Mouse (Mus musculus) G1E (cell line): ENCODE data around the gene Astn2. TPM values are rescaled to one million over a fixed set of nuclear protein-coding genes. Genes with fewer than 3 reads are reported as not detected.

ENCODE experiments used
- ATAC-seq: 2 replicates; pipeline ENCODE4 v1.8.0; 2016; ENCODE audit warnings: mild to moderate bottlenecking; ENCODE audit not compliant: insufficient number of reproducible peaks, poor library complexity, low FRiP score, severe bottlenecking; ENCODE audit errors: extremely low read depth
- DNase-seq: peaks from one replicate; pipeline ENCODE4 v3.0.0; 2012; ENCODE audit warnings: low spot score
- H3K27me3 ChIP-seq: 2 replicates; pipeline ENCODE4 v1.6.1; 2012; ENCODE audit warnings: mild to moderate bottlenecking, low read length, inconsistent platforms; ENCODE audit not compliant: insufficient read depth
- H3K36me3 ChIP-seq: replicated peaks from 2 replicates; pipeline ENCODE3; 2012; ENCODE audit warnings: mild to moderate bottlenecking, inconsistent platforms
- H3K4me1 ChIP-seq: 2 replicates; pipeline ENCODE4 v1.6.1; 2012; ENCODE audit warnings: low read depth, low read length, inconsistent platforms, mixed read lengths; ENCODE audit not compliant: insufficient read depth
- H3K4me3 ChIP-seq: 2 replicates; pipeline ENCODE4 v1.5.1; 2012; ENCODE audit warnings: low read depth, mild to moderate bottlenecking, inconsistent platforms, low read length, moderate library complexity, mixed read lengths
- H3K9me3 ChIP-seq: replicated peaks from 2 replicates; pipeline ENCODE4 v1.6.1; 2012; ENCODE audit warnings: inconsistent platforms
- CTCF ChIP-seq: IDR thresholded peaks from 2 replicates; pipeline ENCODE4 v1.5.1; 2012; ENCODE audit warnings: low read depth, low read length, inconsistent platforms, mixed read lengths
- GATA1 ChIP-seq: IDR thresholded peaks from 2 replicates; pipeline ENCODE4 v1.6.1; 2012; ENCODE audit warnings: borderline replicate concordance, low read length, inconsistent platforms, mixed read lengths
- GATA2 ChIP-seq: IDR thresholded peaks from 2 replicates; pipeline ENCODE4 v1.6.1; 2012; ENCODE audit warnings: low read depth, low read length, inconsistent platforms, borderline replicate concordance
- POLR2AphosphoS5 ChIP-seq: IDR thresholded peaks from 2 replicates; pipeline ENCODE4 v1.6.1; 2012; ENCODE audit warnings: low read depth, low read length, inconsistent platforms; ENCODE audit not compliant: insufficient replicate concordance
- TAL1 ChIP-seq: conservative IDR thresholded peaks from 2 replicates; pipeline ENCODE4 v1.6.1; 2012; ENCODE audit warnings: low read depth, low read length, inconsistent platforms, mixed read lengths
- polyA plus RNA-seq: library from polyadenylated mRNA; stranded (reverse); fragments of >175 nt; gene quantifications from 2 replicates; pipeline ENCODE4 v1.2.3, GENCODE M21; 2012
- total RNA-seq, 2 experiments: library from RNA; stranded (forward) in 1 of 2; stranded (reverse) in 1 of 2; fragments of 200-1000 nt in 1 of 2; fragments of >200 nt in 1 of 2; fragmentation: Nextera tagmentation in 1 of 2; gene quantifications; 2 replicates each; pipeline ENCODE4 v1.2.3; 2014 to 2017

Gene Astn2
- total and polyA plus RNA-seq, 3 experiments: not detected

DNA sequence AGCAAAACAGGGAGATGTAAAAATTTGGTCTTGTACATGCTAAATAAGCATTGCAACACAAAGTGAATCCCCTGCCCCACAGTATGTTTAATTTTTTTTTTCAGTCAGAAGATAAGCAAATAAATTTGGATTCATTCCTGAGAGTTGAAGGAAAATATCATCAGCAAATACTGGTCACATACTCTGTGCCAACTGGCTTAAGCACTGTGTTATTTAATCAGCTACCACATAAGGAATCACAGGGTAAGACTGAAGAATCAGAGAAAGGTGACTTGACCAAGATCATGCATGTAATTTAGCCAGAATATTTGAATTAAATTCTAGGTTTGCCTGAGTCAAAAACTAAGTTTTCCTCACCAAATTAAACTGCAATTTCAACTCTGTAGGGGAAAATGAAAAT lies 693.8 kb downstream of the Astn2 start:
- Histone ChIP-seq H3K9me3 (0 out of 2 replicates have a peak, but pooled peaks cover 2% of the 10 kb centered on the region), H3K4me1 (no peaks in the 10 kb centered on the region), H3K36me3 (no peaks in the 10 kb centered on the region), H3K27me3 (no peaks in the 10 kb centered on the region), H3K4me3 (no peak overlapping the region)
- ATAC-seq: no peak
- TF ChIP-seq GATA2 (no peak), POLR2AphosphoS5 (no peak), TAL1 (no peak), CTCF (no peak), GATA1 (no peak)
- DNase-seq: no peak

DNA sequence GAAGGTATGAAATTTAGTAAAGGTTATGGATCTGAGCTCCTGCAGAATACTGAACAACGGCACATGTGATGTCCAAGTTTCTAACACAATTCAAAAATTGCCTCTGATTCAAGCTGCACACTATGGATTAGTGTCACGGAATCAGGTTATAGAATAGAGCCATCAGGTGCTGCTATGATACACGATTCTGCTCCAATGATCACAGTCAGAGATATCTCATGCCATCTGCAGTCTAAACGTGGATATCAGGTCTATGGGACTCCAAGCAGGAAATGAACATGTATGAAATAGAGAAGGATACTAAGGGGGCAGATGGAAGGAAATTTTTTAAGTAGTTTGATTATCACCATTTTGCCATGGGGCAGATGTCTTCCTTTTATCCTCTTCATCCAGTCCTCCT lies 702.6 kb downstream of the Astn2 start:
- Histone ChIP-seq H3K27me3 (no peaks in the 10 kb centered on the region), H3K36me3 (no peaks in the 10 kb centered on the region), H3K9me3 (peaks cover 8% of the 10 kb centered on the region), H3K4me1 (no peaks in the 10 kb centered on the region), H3K4me3 (no peak overlapping the region)
- TF ChIP-seq POLR2AphosphoS5 (no peak), GATA2 (no peak), GATA1 (no peak), TAL1 (no peak)
- ATAC-seq (no peak), DNase-seq (no peak)

DNA sequence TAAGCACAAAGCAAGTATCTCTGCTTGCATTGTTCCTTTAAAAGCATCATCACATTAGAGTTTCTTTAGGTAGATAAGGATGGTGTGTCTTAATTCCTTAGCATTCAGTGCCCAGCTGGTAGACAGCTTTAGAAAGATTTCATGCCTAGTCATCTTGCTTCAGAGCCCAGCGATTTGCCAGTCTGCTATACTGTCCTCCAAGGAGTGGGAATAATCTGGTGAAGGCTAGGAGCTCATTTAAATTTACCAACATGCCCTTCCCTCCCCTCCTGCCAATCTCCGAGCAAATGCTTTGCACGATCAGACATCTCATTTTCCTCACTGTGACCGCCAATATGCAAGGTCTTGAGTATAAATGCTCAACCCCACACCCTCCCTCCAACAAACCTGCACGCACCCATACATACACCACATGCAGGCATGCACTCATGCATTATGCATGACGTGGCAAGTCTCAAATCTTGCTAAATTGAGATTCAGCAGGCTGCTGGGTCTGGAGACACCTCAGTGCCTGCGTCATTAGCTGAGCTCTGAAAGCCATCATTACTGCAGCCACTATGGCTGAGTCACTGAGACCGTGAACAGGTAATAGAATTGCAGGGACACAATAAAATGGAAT lies 704.6 kb downstream of the Astn2 start:
- H3K36me3 ChIP-seq: no peaks in the 10 kb centered on the region

DNA sequence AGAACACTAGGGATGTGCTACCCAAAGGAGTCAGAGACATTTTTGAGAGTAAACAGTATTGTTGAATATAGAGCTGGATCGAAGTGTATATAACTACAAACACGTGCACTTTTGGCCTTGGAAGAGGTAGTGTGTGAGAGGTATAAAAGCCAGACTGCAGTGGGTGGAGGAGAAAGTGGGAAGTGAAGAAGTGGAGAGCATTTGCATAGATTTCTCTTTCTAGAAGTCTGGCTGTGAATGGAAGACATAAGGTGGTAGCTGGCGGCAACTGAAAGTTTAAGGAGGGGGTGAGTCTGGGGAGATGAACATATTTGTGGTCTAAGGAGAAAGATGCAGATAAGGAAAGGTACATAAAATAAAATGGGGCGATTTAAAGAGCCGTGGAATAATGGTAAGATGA lies 709.2 kb downstream of the Astn2 start:
- Histone ChIP-seq H3K4me3 (no peak overlapping the region), H3K4me1 (no peaks in the 10 kb centered on the region), H3K27me3 (no peaks in the 10 kb centered on the region), H3K9me3 (peaks cover 12% of the 10 kb centered on the region), H3K36me3 (no peaks in the 10 kb centered on the region)
- TF ChIP-seq CTCF (no peak), POLR2AphosphoS5 (no peak), GATA1 (no peak), GATA2 (no peak)
- DNase-seq (no peak), ATAC-seq (no peak)

More for the DNA sequence above, 704.6 kb downstream of the Astn2 start:
- no peaks in the 10 kb centered on the region for H3K4me1 ChIP-seq
- no peak for TF ChIP-seq GATA1
- no peak for TF ChIP-seq CTCF
- no peak for TF ChIP-seq POLR2AphosphoS5
- no peak for TF ChIP-seq TAL1
- no peak for TF ChIP-seq GATA2
- H3K4me3 ChIP-seq: no peak overlapping the region
- no peaks in the 10 kb centered on the region for H3K27me3 ChIP-seq
- no peak for ATAC-seq
- H3K9me3 ChIP-seq: peaks cover 8% of the 10 kb centered on the region
- no peak for DNase-seq

DNA sequence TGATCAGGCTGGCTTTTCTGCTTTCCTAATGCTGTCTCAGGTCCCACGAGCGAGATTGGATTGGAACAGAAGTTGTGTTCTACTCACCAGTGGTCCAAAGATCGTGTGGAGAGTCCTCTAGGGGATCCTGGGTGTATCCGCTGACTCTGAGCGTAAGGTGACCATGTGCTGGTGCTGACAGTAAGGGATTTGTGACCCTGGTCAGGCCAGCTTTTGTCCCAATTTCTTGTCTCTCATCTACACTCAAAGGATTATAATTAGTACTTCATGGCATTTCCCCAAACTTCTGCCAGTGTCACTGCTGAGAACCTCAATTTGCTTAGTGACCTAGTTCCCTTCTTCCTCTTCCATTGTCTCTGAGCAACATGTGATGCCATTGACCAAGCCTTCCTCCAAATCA lies 710.4 kb downstream of the Astn2 start:
- no peaks in the 10 kb centered on the region for H3K27me3 ChIP-seq
- H3K36me3 ChIP-seq: no peaks in the 10 kb centered on the region
- H3K9me3 ChIP-seq: peaks cover 7% of the 10 kb centered on the region
- no peaks in the 10 kb centered on the region for H3K4me1 ChIP-seq
- H3K4me3 ChIP-seq: no peak overlapping the region
- no peak for ATAC-seq
- DNase-seq: no peak
- TF ChIP-seq CTCF: no peak
- TF ChIP-seq GATA2: no peak
- TF ChIP-seq GATA1: no peak
- TF ChIP-seq TAL1: no peak
- no peak for TF ChIP-seq POLR2AphosphoS5

DNA sequence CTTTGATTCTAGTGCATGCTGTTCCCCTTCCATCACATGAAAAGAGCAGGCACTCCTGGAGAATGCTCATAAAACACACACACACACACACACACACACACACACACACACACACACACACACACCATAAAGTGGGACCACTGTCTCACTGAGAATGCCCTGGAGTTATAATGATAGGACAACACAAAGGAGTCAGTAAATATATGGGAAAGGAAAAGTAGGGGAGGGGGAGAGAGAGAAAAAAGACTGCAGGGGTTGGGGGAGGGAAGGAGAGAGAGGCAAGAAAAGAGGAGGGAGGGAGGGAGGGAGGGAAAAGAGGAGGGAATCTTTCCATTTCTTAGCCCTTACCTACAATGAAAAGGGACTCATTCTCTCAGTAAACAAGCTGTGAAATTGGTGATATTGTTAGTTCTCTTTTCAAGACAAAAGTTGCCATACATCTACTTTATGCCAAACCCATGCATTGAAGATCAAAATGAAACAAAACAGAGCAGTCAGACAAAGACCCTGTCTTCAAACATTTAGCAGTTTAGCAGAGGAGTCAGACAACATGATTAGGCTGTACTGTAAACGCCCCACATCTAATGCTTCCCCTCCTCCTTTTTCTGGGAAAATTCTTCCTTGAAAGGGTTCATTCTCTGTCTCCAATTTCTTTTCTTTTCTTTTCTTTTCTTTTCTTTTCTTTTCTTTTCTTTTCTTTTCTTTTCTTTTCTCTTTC lies 717.2 kb downstream of the Astn2 start:
- no peak overlapping the region for H3K4me3 ChIP-seq
- H3K27me3 ChIP-seq: no peaks in the 10 kb centered on the region
- no peak for TF ChIP-seq GATA2
- TF ChIP-seq GATA1: no peak
- TF ChIP-seq CTCF: no peak
- TF ChIP-seq TAL1: no peak
- TF ChIP-seq POLR2AphosphoS5: no peak
- no peaks in the 10 kb centered on the region for H3K36me3 ChIP-seq
- ATAC-seq: no peak
- DNase-seq: no peak
- peaks cover 5% of the 10 kb centered on the region for H3K9me3 ChIP-seq
- no peaks in the 10 kb centered on the region for H3K4me1 ChIP-seq
